ENCODE assay signal across 8 mouse cellular contexts in the genomic region with DNA sequence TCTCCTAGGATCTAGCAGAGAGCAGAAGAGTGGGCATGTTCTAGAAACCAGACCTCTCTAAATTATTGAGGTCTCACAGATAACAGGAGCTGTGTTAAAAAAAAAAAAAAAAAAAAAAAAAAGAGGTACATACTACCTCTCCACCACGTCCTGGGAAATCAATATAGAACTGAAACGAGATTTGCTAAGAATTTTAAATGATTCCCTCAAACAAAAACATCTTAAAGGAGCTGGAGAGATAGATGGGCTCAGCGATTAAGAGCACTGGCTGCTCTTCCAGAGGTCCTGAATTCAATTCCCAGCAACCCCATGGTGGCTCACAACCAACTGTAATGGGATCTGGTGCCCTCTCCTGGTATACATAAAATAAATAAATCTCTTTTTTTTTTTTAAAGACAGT. TPM values are rescaled to one million over a fixed set of nuclear protein-coding genes. Genes with fewer than 3 reads are reported as not detected.
DNase-seq lines count a peak whose midpoint lies in the region; ATAC-seq and TF ChIP-seq lines count a peak whose summit lies in the region.

No protein-coding gene starts in this region.

- WGBS in heart, embryonic 14.5 days = 62% methylated on average over 3 of the region's 3 CpGs
- WGBS in hindbrain, embryonic 11.5 days = 71% methylated on average over 3 of the region's 3 CpGs
- WGBS in midbrain, embryonic 13.5 days = 75% methylated on average over 3 of the region's 3 CpGs

- no peak for DNase-seq in heart, adult 18-20 months
- peak; percentile 44 for DNase-seq in MEL (ENCODE audit: low read depth, low spot score)
- no peak for DNase-seq in hindbrain, embryonic 11.5 days (ENCODE audit: low spot score)
- DNase-seq in thymus, adult 18-20 months = no peak
- no peak for DNase-seq in cerebellum, postnatal 36 days

- TF ChIP-seq POLR2A in MEL (IDR thresholded peaks at IDR 0.05; ENCODE audit: control insufficient read depth in 1 of 2, insufficient read depth in 1 of 2, low read depth in 1 of 2, low read length in 2 of 2, poor library complexity in 1 of 2) = no peak

- H3K4me2 ChIP-seq in heart, embryonic 14.5 days (ENCODE audit: low read length) = peak overlapping the region; percentile 81
- peak overlapping the region; percentile 57 for H3K4me2 ChIP-seq in hindbrain, embryonic 11.5 days (replicated peaks; ENCODE audit: low read depth, low read length)
- H3K4me2 ChIP-seq in midbrain, embryonic 13.5 days (replicated peaks) = peak overlapping the region; percentile 61

- TF ChIP-seq CTCF in MEL (IDR thresholded peaks at IDR 0.05 in 2 of 3, conservative IDR thresholded peaks at IDR 0.05 in 1 of 3; ENCODE audit: control insufficient read depth in 1 of 3, insufficient read depth in 1 of 3, low read depth in 2 of 3, low read length in 3 of 3, poor library complexity in 1 of 3, severe bottlenecking in 1 of 3) = peak; percentile 13 to 44 (median 16); a peak in 3 of 6 replicates

- H3K9ac ChIP-seq in heart, embryonic 14.5 days (ENCODE audit: low read length) = peak overlapping the region; percentile 79
- H3K9ac ChIP-seq in MEL (ENCODE audit: control insufficient read depth, low read depth, low read length, poor library complexity, severe bottlenecking) = peak overlapping the region; percentile 71
- H3K9ac ChIP-seq in hindbrain, embryonic 11.5 days (ENCODE audit: low read depth, low read length) = no peak overlapping the region; the same call in 1 of the 2 replicates
- H3K9ac ChIP-seq in midbrain, embryonic 13.5 days (replicated peaks) = peak overlapping the region; percentile 68

- H3K4me1 ChIP-seq in heart, embryonic 14.5 days (ENCODE audit: control insufficient read depth in 2 of 2, insufficient read depth in 2 of 2, low read length in 2 of 2) = peaks cover 3 to 12% of the 10 kb centered on the region in 2 experiments; a peak in 3 of 4 replicates
- H3K4me1 ChIP-seq in MEL (ENCODE audit: control insufficient read depth in 1 of 2, insufficient read depth in 2 of 2, low read length in 2 of 2) = peaks cover 2 to 11% of the 10 kb centered on the region in 2 experiments; a peak in 2 of 4 replicates
- no peaks in the 10 kb centered on the region; the same call in 1 of the 2 replicates for H3K4me1 ChIP-seq in hindbrain, embryonic 11.5 days (replicated peaks; ENCODE audit: control insufficient read depth, insufficient read depth, low read length)
- peaks cover 21% of the 10 kb centered on the region for H3K4me1 ChIP-seq in midbrain, embryonic 13.5 days (replicated peaks)

- H3K4me3 ChIP-seq in heart, embryonic 14.5 days (ENCODE audit: control insufficient read depth in 1 of 2, insufficient read depth in 1 of 2, low read depth in 1 of 2, low read length in 2 of 2) = peak overlapping the region; percentile 80 to 86; a peak in 3 of 4 replicates
- peak overlapping the region; percentile 77 to 78 for H3K4me3 ChIP-seq in MEL (ENCODE audit: control insufficient read depth in 1 of 2, insufficient read depth in 1 of 2, low read depth in 2 of 2, low read length in 2 of 2)
- peak overlapping the region; percentile 53 for H3K4me3 ChIP-seq in hindbrain, embryonic 11.5 days (ENCODE audit: low read depth, low read length)
- H3K4me3 ChIP-seq in midbrain, embryonic 13.5 days (replicated peaks) = peak overlapping the region; percentile 59

- H3K27ac ChIP-seq in heart, embryonic 14.5 days (replicated peaks in 1 of 2; ENCODE audit: control insufficient read depth in 1 of 2, insufficient read depth in 1 of 2, low read depth in 2 of 2, low read length in 2 of 2) = peak overlapping the region; percentile 93 to 95
- H3K27ac ChIP-seq in MEL (ENCODE audit: control insufficient read depth, low read depth, low read length) = peak overlapping the region; percentile 70
- peak overlapping the region; percentile 83; the same call in 1 of the 2 replicates for H3K27ac ChIP-seq in hindbrain, embryonic 11.5 days (ENCODE audit: low read depth, low read length)
- H3K27ac ChIP-seq in midbrain, embryonic 13.5 days = peak overlapping the region; percentile 95

- H3K36me3 ChIP-seq in heart, embryonic 14.5 days (ENCODE audit: control insufficient read depth, insufficient read depth, low read length) = 0 out of 2 replicates have a peak, but pooled peaks cover 4% of the 10 kb centered on the region
- H3K36me3 ChIP-seq in MEL (ENCODE audit: control insufficient read depth in 1 of 2, insufficient read depth in 2 of 2, low read length in 2 of 2) = peaks cover 8 to 31% of the 10 kb centered on the region in 2 experiments; a peak in 3 of 4 replicates
- no peaks in the 10 kb centered on the region for H3K36me3 ChIP-seq in hindbrain, embryonic 11.5 days (ENCODE audit: control insufficient read depth, insufficient read depth, low read length)
- H3K36me3 ChIP-seq in midbrain, embryonic 13.5 days = no peaks in the 10 kb centered on the region

- H3K9me3 ChIP-seq in heart, embryonic 14.5 days (ENCODE audit: control insufficient read depth, low read length) = no peaks in the 10 kb centered on the region
- H3K9me3 ChIP-seq in MEL (replicated peaks; ENCODE audit: insufficient read depth, low read length) = no peaks in the 10 kb centered on the region
- H3K9me3 ChIP-seq in hindbrain, embryonic 11.5 days (ENCODE audit: control insufficient read depth, low read length) = no peaks in the 10 kb centered on the region
- H3K9me3 ChIP-seq in midbrain, embryonic 13.5 days = no peaks in the 10 kb centered on the region

- H3K79me2 ChIP-seq in MEL (ENCODE audit: control insufficient read depth, insufficient read depth, low read length, poor library complexity) = peaks cover 25% of the 10 kb centered on the region

- ATAC-seq in heart, embryonic 14.5 days (ENCODE audit: insufficient number of reproducible peaks, insufficient read depth, low FRiP score, low read depth) = no peak
- no peak for ATAC-seq in hindbrain, embryonic 11.5 days (ENCODE audit: low FRiP score)
- no peak for ATAC-seq in midbrain, embryonic 13.5 days
- no peak for ATAC-seq in cerebellum, adult (ENCODE audit: insufficient number of reproducible peaks, low FRiP score, low TSS enrichment)

- no peaks in the 10 kb centered on the region for H3K27me3 ChIP-seq in heart, embryonic 14.5 days (ENCODE audit: control insufficient read depth, insufficient read depth, low read length)
- H3K27me3 ChIP-seq in MEL (ENCODE audit: control insufficient read depth in 1 of 2, insufficient read depth in 2 of 2, low read length in 2 of 2) = no peaks in the 10 kb centered on the region
- no peaks in the 10 kb centered on the region for H3K27me3 ChIP-seq in hindbrain, embryonic 11.5 days (ENCODE audit: control insufficient read depth, insufficient read depth, low read length)
- no peaks in the 10 kb centered on the region for H3K27me3 ChIP-seq in midbrain, embryonic 13.5 days

- peak; percentile 35 for TF ChIP-seq RAD21 in MEL (IDR thresholded peaks at IDR 0.05; ENCODE audit: low read depth, low read length)

- TF ChIP-seq EP300 in MEL (IDR thresholded peaks at IDR 0.05; ENCODE audit: low read depth in 1 of 2, low read length in 2 of 2) = no peak

TF ChIP-seq in MEL, 35 proteins besides CTCF, POLR2A, EP300 and RAD21:
- TF ChIP-seq SMC3 (IDR thresholded peaks at IDR 0.05; ENCODE audit: low read depth, low read length) (peak; percentile 37), ZNF384 (IDR thresholded peaks at IDR 0.05; ENCODE audit: low read depth, low read length) (peak; percentile 91), BHLHE40 (IDR thresholded peaks at IDR 0.05; ENCODE audit: borderline replicate concordance, low read depth, low read length) (no peak)

RNA-seq across cellular contexts. Expression of a gene that starts 1.1 kb away (rescaled TPM):
- 63.5 and 70.1 TPM in 2 replicates for polyA plus RNA-seq in heart, embryonic 14.5 days (2014; fragmentation: Nextera tagmentation; extraction: Ambion mirVana)
- total RNA-seq in heart, adult 18-20 months (2021) = 10 to 100 TPM; 77.6 to 82.5 TPM
- total RNA-seq in MEL (2012; rRNA removed) = 21.1 and 29.2 TPM in 2 replicates
- 10 to 100 TPM in 1 of 2 experiments, not detected in 1; 91.1 TPM for polyA plus RNA-seq in MEL (2012; ENCODE audit: insufficient read depth in 1 of 2, insufficient read length in 2 of 2, low read depth in 1 of 2, low replicate concordance in 2 of 2, missing spikeins in 1 of 2)
- 47.4 and 50.3 TPM in 2 replicates for polyA plus RNA-seq in hindbrain, embryonic 11.5 days (2014; fragmentation: Nextera tagmentation; extraction: Ambion mirVana)
- polyA plus RNA-seq in midbrain, embryonic 13.5 days (2015; fragmentation: Nextera tagmentation; extraction: Ambion mirVana) = 50.1 and 51.6 TPM in 2 replicates

RNA-seq across cellular contexts. Expression of a gene that starts 1.1 kb away (rescaled TPM):
- polyA plus RNA-seq in heart, embryonic 14.5 days (2014; fragmentation: Nextera tagmentation; extraction: Ambion mirVana) = 27.3 and 27.6 TPM in 2 replicates
- total RNA-seq in heart, adult 18-20 months (2021) = 10 to 100 TPM; 31.0 to 35.4 TPM
- 25.9 and 31.7 TPM in 2 replicates for total RNA-seq in MEL (2012; rRNA removed)
- 100 to 1,000 TPM in 1 of 2 experiments, 10 to 100 TPM in 1; 45.2 to 195 TPM for polyA plus RNA-seq in MEL (2012; ENCODE audit: insufficient read depth in 1 of 2, insufficient read length in 2 of 2, low read depth in 1 of 2, low replicate concordance in 2 of 2, missing spikeins in 1 of 2)
- 40.0 and 42.1 TPM in 2 replicates for polyA plus RNA-seq in hindbrain, embryonic 11.5 days (2014; fragmentation: Nextera tagmentation; extraction: Ambion mirVana)
- 27.2 and 27.4 TPM in 2 replicates for polyA plus RNA-seq in midbrain, embryonic 13.5 days (2015; fragmentation: Nextera tagmentation; extraction: Ambion mirVana)

RNA-seq across cellular contexts. Expression of a gene that starts 44.8 kb away (rescaled TPM):
- 43.8 and 46.2 TPM in 2 replicates for polyA plus RNA-seq in heart, embryonic 14.5 days (2014; fragmentation: Nextera tagmentation; extraction: Ambion mirVana)
- total RNA-seq in heart, adult 18-20 months (2021) = 10 to 100 TPM; 19.6 to 26.9 TPM
- total RNA-seq in MEL (2012; rRNA removed) = 24.1 and 33.3 TPM in 2 replicates
- 100 to 1,000 TPM; 347 to 425 TPM for polyA plus RNA-seq in MEL (2012; ENCODE audit: insufficient read depth in 1 of 2, insufficient read length in 2 of 2, low read depth in 1 of 2, low replicate concordance in 2 of 2, missing spikeins in 1 of 2)
- polyA plus RNA-seq in hindbrain, embryonic 11.5 days (2014; fragmentation: Nextera tagmentation; extraction: Ambion mirVana) = 35.3 and 35.5 TPM in 2 replicates
- polyA plus RNA-seq in midbrain, embryonic 13.5 days (2015; fragmentation: Nextera tagmentation; extraction: Ambion mirVana) = 14.4 and 17.6 TPM in 2 replicates

RNA-seq across cellular contexts. Expression of a gene that starts 56.5 kb away (rescaled TPM):
- polyA plus RNA-seq in heart, embryonic 14.5 days (2014; fragmentation: Nextera tagmentation; extraction: Ambion mirVana) = 13.1 and 15.0 TPM in 2 replicates
- 10 to 100 TPM; 20.7 to 25.8 TPM for total RNA-seq in heart, adult 18-20 months (2021)
- total RNA-seq in MEL (2012; rRNA removed) = 26.1 and 28.2 TPM in 2 replicates
- 10 to 100 TPM in 1 of 2 experiments, not detected in 1; 65.0 TPM for polyA plus RNA-seq in MEL (2012; ENCODE audit: insufficient read depth in 1 of 2, insufficient read length in 2 of 2, low read depth in 1 of 2, low replicate concordance in 2 of 2, missing spikeins in 1 of 2)
- polyA plus RNA-seq in hindbrain, embryonic 11.5 days (2014; fragmentation: Nextera tagmentation; extraction: Ambion mirVana) = 9.3 and 10.3 TPM in 2 replicates
- polyA plus RNA-seq in midbrain, embryonic 13.5 days (2015; fragmentation: Nextera tagmentation; extraction: Ambion mirVana) = 8.1 and 8.5 TPM in 2 replicates
